Mouse (Mus musculus): ENCODE data around the gene Slc17a8.
"Not testable (repeated sequence)": the region's sequence is repeated elsewhere in the genome, so short reads cannot be mapped to it uniquely, and the experiment has no call there.

Slc17a8 gene

DNA sequence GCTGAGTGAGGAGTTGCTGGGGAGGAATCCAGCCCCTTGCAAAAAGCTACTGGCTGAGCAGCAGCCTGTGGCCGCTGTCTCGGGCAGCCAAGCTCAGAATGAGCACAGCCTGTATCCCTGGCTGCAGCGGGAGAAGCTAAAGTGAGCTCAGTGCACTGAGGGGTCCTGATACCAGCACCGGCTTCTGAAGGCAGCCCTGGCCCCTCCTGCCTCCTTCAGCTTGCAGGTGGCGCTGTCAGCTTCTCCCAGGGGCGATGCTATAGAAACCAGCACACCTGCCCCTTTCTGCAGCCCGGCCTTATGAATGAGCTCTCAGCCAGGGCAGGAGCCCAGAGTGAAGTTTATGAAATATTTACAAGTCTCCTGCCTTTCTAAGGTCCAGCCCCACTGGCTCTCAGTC is at the start of gene Slc17a8:
Slc17a8 (minus strand) TSS at position 125 of the 400 bp plus-strand sequence.
- DNase-seq = no peak

DNA sequence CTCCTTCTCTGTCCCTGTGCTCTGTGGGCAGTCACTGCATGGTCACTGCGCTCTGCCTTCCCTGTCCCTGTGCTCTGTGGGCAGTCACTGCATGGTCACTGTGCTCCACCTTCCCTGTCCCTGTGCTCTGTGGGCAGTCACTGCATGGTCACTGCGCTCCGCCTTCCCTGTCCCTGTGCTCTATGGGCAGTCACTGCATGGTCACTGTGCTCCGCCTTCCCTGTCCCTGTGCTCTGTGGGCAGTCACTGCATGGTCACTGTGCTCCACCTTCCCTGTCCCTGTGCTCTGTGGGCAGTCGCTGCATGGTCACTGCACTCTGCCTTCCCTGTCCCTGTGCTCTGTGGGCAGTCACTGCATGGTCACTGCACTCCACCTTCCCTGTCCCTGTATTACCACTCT is 49.3 kb upstream of the Slc17a8 start:
- not testable (repeated sequence) for DNase-seq

DNA sequence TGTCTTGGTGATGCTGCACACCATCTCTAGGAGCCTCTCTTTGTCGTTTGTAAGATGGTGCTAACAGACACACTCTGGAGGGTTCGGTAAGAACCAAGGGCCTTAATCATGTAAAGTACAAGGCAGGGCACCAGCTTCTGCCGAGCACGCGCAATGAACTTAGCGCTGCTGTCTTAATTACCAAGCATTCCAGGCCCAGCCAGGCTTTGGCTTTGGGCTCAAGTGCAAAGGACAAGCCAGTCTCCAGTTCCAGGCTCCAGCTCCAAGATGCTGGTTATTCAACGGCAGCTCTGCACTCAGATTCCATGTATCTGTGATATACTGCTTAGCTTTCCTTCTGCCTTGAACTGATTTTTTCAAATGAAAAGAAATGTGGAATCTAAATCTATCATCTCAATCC is 46.5 kb upstream of the Slc17a8 start:
- DNase-seq = no peak

DNA sequence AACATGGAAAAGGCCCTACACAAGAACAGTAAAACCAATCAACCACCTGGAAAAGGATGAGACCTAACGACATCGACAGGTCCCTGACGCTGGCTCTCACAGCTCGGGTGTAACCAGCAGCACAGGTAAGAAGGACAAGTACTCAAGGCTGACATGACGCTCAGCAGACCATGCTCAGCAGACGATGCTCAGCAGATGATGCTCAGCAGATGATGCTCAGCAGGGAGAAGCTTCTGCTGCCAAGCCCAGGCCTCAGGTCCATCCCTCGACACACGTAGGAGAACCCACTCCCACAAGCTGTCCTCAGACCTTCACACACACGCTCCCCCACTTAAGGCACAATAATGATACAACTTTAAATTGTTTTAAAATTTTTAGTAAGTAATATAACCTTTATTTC is 44.6 kb upstream of the Slc17a8 start:
- DNase-seq = no peak

DNA sequence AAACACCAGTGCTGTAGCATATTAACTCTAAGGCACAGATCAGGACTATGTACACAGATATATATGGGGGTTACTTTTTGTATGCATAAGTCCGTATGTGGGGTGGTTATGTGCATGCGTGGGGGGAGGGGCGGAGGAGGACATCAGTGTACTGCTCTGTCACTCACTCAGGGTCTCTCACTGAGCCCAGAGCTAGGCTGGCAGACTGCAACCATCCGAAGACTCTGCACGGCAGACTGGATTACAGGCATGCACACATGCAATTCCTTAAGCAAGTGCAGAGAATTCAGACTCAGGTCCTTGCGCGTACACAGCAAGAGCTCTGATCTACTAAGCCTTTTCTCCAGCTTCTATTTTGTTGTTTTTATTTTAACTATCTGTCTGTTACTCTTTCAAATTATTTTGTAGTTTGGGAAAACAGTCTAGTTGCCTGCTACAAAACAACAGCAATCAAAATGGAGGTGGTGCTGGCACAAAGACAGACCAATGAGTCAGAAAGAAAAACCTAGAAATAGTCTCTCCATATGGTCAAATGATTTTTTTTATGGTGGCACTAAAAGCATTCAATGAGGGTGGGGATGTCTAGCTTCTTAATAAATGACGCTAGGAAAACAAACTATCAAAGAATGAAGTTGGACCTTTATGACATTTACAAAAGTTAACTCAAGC is 44.1 kb upstream of the Slc17a8 start:
- DNase-seq = no peak

DNA sequence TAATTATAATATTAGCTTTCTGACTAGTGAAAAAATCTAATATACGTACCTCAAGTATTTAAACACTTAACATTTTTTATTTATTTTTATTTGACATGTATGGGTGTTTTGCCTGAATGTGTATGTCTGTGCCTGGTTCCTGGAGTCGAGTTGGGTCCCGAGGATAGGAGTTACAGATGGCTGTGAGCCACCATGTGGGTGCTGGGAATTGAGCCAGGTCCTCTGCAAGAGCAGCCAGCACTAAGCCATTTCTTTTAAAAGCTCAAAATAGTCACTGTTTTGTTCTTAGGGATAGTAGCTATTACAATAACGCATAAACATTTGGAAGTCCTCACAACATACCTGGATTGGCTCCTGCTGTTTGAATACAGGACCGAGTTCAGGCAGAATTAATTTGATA is 35.3 kb upstream of the Slc17a8 start:
- DNase-seq = no peak

DNA sequence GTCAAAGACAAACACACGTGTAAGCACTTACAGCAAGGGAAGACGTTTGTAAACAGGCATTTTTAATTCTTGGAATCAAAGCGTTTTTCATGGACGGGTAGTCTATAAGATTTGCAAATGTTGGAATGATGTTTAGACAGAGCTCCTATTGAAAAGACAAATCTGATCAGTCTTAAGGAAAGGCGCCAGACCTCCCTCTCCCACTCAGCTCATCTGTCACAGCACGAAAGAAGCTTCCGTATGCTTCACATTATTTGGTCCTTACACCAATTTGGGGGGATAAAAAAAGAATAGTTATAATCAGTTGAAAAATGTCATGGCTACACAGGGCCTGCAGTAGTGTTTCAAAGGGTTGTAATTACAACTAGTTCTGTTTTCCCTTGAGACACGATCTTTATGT is 31.9 kb upstream of the Slc17a8 start:
- no peak for DNase-seq

DNA sequence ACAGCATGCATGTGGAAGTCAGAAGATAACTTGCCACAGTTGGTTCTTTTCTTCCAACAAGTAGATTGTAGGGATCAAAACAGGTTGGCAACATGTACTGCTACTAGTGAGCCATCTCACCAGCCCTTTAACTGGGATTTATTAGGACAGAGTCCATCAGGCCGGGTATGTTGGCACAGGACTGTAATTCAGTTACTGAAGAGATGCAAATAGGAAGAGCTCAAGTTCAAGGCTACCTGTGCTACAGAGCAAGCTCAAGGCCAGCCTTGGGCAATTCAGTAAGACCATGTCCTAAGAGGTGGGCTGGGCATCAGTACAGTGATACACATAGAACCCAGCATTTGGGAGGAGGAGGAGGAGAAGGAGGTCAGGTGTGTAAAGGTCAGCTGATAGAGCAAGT is 30.6 kb upstream of the Slc17a8 start:
- no peak for DNase-seq

DNA sequence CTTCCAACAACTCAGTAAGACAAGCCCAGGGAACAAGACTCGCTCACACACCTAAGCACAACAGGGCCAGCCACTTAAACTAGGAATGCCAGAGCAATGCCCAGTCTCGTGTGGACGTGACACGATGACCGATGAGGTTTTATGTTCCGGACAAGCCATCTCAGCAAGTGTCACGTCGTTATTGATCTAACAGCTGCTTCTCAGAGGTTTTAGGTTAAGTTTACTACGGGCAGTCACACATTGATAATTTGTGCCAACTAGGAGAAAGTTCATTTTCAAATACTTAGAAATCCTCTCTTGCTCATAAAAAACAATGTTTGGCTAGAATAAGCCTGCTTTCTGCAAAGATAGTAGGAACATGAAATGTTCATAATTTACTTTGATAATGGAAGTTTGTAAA is 25.9 kb upstream of the Slc17a8 start:
- no peak for DNase-seq

DNA sequence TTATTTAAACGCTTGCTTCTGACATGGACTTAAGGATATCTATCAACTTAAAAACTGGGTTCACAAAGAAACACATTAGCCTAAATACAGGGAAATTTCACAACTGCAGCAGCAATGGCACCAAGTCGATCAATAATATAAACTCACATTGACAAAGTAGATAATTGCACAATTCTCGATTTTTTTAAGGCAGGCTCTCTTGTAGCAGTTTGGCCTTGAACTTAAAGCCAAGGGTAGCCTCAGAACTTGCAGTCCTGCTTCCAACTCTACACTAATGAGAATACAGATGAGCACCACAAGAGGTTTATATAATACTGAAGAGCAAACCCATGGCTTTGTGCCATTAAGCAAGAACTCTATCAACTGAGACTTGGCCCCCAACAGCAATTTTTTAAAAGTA is 15.9 kb upstream of the Slc17a8 start:
- DNase-seq = no peak

DNA sequence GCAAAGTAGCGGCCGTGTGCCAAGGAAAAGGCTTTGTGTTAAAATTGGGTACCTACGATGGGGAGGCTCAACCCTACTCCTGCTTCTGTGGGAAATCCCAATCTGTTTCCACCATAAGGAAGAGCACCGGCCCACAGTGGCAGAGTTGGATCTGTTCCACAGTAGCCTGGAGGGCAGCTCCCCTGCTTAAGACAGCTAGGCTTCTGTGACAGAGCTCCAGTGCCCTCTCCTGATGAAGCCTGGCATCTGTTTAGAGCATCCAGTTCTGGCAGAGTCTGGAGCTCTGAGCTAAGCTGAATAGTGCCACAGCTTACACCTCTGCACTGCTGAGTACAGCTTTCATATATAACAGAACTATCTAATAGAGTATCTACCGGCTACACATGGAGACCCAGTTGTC is 14.0 kb upstream of the Slc17a8 start:
- DNase-seq = no peak

DNA sequence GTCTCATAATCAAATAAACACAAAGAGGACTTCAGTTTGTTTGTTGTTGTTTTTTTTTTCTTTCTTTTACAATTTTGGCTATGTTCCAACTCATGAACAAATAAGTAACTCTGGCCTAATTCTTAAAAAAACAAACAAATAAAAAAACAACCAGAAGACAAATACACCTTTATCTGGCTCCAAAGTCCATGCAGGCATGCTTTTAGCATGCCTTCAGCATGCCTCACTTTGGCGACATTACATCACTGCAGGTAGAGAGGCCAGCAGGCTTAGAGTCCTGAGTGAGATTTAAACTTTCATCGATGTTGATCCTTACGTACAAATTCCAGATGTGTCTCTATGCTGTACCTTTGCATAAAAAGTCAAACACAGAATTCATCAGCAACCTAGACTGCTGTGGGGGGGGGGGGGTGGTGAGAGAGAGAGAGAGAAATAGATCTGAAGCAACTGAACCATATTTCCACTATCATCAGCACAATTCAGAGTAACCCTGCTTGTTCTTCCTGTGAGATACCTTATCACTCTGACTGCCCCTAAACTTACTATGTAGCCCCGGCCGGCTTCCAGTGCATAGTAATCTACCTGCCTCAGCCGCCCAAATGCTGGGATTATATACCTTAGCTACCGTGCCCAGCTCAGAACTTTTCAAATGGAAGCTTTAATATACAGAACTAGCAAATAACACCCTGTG is 12.8 kb upstream of the Slc17a8 start:
- DNase-seq = no peak

DNA sequence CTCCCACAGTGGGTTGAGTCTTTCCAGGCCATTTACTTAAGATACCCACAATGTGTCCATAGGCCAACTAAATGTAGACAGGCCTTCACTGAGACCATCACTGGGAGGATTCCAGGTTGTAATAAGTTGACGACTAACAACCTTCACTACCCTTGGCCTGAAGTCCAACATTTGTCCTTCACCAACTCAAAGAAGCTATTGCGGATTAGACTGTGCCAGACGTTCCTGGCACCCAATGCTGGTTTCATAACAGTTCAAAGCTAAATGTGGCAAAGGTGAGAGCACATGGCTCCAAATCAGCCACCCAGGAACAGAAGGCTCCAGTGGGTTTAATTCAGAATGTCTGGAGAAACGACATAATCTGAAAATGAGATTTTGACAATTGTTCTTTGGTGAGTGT is 12.1 kb upstream of the Slc17a8 start:
- DNase-seq = no peak

DNA sequence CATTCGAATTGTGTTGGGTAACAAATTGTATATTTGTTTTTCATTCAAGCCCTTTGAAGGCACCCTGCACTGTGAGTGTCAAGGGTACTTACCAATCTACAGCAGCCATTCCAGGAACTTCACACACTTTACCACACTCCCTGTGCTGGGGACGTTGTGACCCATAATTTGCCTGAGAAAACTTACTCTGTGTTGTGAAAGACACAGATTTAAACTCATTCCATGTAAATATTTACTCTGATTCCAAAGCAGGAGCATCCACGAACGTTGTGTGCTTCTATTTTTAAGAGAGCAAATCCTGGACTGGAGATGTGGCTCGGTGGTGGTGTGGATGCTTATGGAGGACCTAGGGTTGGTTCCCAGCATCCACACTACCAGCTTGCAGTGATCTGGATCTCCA is 10.8 kb upstream of the Slc17a8 start:
- DNase-seq = no peak

DNA sequence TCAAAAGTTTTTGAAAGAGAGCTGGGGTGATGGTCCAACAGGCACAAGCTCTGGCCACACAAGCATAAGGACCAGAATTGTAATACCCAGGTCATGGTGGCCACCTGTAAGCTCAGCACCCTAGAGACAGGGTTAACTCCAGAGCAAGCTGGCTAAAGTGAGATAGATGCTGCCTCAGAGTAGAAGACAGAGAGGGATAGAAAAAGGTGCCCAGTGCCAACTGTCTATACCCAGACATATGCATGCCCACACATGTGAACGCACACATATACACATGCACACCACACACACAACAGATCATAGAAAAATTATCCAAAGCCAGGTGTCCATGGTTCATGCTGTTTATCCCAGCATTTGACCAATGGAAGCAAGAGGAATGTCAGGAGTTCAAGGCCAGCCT is 9.5 kb upstream of the Slc17a8 start:
- no peak for DNase-seq

DNA sequence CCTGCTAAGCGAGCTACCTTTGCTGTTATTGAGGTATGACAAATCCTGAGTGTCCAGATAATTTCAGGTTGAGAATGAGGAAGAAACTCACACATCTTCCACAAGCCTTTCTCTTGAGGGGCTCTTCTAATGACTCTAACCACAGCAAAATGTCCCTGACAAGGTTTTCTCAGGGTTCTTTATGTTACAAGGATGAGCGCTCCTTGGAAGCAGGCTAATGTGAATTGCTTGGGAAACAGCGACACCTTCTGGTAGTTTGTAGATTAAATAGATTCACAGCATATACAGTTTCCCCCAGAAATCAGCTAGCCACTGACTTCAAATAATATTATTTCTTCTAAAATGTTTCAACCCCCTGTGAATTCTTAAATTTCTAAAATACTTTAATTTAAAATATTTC is 9.0 kb upstream of the Slc17a8 start:
- DNase-seq = no peak

DNA sequence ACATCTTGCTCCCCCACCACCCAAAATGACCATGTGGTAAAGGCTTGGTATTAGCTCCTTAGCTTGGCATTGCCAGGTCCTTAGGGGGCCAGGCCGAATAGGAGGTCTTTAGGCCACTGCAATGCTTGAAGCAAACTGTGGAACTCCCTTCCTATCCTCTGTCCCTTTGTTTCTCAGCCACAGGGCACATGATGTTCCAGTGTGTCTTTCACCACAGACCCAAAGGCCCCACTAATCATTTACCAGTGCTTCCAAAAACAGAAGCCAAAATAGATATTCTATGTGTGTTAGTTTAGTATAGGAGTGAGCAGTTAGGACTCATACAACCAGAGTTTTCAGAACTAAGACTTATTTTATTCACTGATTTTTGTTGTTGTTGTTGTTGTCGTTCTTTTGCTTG is 5.7 kb upstream of the Slc17a8 start:
- no peak for DNase-seq

DNA sequence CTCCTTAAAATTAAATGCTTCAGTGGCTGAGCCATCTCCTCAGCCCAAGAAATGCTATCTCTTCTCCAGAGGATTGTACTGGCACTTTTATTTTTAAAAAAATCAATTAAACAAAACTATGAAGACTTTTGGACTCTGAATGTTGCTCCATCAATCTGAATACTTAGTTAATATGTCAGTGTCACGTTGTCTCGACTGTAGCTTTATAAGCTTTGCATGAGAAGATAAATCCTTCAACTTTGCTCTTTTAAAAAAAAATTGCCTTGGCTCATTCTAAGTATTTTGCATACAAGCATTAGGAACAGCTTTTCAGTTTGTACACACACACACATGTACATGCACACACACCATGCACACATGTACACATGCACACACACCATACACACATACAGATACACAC is 3.1 kb upstream of the Slc17a8 start:
- DNase-seq = no peak

DNA sequence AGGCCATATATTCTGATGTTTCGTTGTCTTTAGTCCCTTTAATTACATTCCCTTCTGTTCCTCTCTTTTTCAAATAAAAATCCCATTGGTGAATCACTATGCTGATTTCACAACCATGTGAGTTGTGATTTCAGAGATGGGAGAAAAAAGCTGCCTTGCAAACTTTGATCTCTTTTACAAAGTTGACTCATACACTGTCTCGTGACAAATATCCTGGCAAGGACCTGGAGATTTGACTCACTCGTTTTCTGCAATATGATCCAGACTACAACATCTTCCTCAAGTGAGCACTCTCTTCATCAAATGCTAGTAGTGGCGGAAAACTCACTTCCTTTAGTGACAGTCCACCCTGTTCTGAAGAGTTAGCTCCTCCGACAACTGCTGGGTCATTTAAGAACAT is 21.7 kb downstream of the Slc17a8 start:
- DNase-seq = no peak

DNA sequence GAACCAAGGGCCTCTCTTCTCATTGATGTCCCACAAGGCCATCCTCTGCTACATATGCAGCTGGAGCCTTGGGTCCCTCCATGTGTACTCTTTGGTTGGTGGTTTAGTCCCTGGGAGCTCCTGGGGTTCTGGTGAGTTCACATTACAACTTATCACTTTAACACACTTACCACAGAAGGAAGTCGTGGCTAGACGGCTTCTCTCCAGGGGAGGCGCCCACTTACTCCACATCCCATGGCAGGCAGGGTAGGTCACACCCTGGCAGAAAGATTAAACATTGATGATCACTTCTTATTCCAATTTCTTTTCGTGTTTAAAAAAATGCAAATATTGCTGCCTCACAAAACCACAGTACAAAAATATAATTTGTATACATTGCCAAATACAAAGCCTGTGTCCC is 23.8 kb downstream of the Slc17a8 start:
- peak; percentile 19 for DNase-seq

DNA sequence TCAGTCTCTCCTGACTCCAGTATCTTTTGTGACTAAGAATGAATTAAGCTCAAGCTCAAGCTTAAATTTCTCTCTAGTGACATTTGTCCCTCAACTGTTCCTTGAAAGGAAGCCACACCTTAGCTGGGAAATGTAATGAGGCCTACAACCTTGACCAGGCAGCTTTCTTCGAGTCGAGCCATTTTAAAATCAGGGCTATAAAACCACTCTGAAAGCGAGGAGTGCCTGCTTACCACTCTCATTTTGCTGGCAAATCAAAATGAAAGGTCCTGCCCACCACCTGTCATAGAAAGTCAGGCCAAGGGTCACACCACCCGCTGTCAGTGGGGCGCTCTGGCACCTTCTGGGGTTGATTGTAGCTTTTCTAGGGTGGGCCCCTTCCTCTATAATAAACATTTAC is 25.1 kb downstream of the Slc17a8 start:
- DNase-seq = no peak

DNA sequence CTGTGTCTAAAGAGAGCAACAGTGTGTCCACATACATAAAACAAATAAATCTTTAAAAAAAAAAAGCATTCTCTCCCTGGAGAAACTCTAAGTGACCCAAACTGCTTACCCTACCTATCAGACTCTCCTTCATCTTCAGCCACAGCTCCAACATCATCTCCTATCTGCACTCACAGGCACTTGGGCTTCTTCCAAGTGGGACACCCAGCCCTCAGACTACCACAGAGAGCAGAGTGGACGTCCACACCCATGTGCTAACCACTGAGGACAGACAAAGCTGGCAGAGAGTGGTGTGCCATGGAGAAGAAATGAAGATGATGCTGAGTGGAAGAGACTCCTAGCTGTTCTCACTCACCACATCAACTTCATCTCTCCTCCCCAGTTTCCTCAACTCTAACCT is 25.5 kb downstream of the Slc17a8 start:
- DNase-seq = no peak

DNA sequence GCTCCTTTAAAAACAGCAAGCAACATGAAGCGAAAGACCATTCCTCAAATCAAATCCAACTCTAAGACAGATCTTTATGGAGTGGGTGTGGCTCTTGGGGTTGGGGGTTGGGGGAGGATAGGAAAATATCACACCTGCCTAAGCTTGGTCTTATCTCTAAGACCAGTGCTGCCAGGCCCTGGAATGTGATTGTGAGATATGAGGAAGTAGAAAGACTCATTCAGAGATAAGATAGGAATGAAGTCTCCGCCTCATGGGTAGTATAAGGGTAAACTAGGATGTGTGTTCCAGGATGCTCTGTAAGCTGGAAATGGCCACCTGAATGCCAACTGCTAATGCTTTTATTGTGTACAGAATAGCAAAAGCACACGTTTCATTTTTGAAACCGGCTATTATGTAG is 26.7 kb downstream of the Slc17a8 start:
- peak; percentile 20 for DNase-seq

DNA sequence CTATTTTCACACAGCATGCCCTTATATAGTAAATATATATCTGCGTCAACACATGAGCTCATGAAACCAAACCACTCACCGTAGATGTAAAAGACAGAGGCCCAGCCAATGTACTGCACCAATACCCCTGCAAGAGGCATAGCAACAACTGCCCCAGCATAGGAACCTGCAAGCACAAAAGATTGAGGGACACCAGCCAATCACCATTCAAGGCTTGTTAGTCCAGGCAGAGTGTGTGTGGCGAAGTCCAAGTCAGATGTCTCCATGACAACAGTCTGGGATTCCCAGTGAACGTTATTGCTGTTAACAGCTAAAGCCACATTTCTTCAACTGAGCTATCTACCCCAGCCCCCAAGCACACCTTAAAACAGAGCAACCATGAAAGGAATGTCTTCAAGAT is 28.3 kb downstream of the Slc17a8 start:
- DNase-seq = no peak

DNA sequence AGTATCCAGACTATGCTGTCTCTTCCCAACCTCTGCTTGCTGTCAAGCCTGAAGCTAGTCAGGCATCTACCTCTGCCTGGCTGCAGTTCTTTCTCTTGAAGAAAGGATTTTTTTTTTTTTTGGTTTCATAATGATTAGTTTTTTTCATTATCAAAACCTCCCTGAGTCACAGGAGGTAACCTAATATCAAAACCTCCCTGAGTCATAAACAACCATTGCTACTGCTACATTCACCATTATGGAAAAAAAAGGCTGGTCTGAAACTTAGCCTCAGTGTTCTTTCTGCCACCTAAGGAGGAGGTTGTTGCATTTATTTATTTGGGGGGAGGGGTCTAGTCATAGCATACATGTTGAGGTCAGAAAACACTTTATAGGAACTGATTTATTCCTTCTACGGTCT is 31.2 kb downstream of the Slc17a8 start:
- no peak for DNase-seq
